Mouse (Mus musculus) forebrain, embryonic 12.5 days (tissue): ENCODE results near the gene Tmod4. TPM values are rescaled to one million over a fixed set of nuclear protein-coding genes. Genes with fewer than 3 reads are reported as not detected.

Experiments used
- ATAC-seq: fragments of 200-750 bp; cut with Nextera tagmentation; 2 replicates; pipeline ENCODE4 v1.8.0; 2017; ENCODE audit warnings: moderate TSS enrichment; ENCODE audit not compliant: low FRiP score
- H3K27ac ChIP-seq: fragments of 300-500 bp; sonication (generic); 2 replicates; pipeline ENCODE4 v1.5.1; 2016; ENCODE audit warnings: mild to moderate bottlenecking
- H3K27me3 ChIP-seq: fragments of 300-500 bp; sonication (generic); 2 replicates; pipeline ENCODE4 v1.6.1; 2016; ENCODE audit warnings: mild to moderate bottlenecking
- H3K36me3 ChIP-seq: fragments of 300-500 bp; sonication (generic); replicated peaks from 2 replicates; pipeline ENCODE4 v1.6.1; 2016; ENCODE audit warnings: mild to moderate bottlenecking
- H3K4me1 ChIP-seq: fragments of 300-500 bp; sonication (generic); 2 replicates; pipeline ENCODE4 v1.6.1; 2016
- H3K4me2 ChIP-seq: fragments of 300-500 bp; sonication (generic); 2 replicates; pipeline ENCODE4 v1.6.1; 2016; ENCODE audit warnings: mild to moderate bottlenecking, moderate library complexity
- H3K4me3 ChIP-seq: fragments of 300-500 bp; sonication (generic); replicated peaks from 2 replicates; pipeline ENCODE4 v1.5.1; 2016; ENCODE audit warnings: mild to moderate bottlenecking
- H3K9ac ChIP-seq: fragments of 300-500 bp; sonication (generic); 2 replicates; pipeline ENCODE4 v1.6.1; 2016; ENCODE audit warnings: mild to moderate bottlenecking
- H3K9me3 ChIP-seq: fragments of 300-500 bp; sonication (generic); 2 replicates; pipeline ENCODE4 v1.6.1; 2016
- WGBS: fragments of 180-500 bp; shearing (Covaris S2); methylation state at CpG from one replicate; pipeline ENCODE4 v1.1.7; 2016; 5-methylcytosine and 5-hydroxymethylcytosine counted together
- polyA plus RNA-seq: library from polyadenylated mRNA; unstranded; fragments of >200 nt; fragmentation: Nextera tagmentation; extraction: Ambion mirVana; gene quantifications from 2 replicates; pipeline ENCODE4 v1.2.1, GENCODE M21; 2016

Gene Tmod4
- polyA plus RNA-seq, 1 experiment from 2014 or later: 0.97 TPM

DNA sequence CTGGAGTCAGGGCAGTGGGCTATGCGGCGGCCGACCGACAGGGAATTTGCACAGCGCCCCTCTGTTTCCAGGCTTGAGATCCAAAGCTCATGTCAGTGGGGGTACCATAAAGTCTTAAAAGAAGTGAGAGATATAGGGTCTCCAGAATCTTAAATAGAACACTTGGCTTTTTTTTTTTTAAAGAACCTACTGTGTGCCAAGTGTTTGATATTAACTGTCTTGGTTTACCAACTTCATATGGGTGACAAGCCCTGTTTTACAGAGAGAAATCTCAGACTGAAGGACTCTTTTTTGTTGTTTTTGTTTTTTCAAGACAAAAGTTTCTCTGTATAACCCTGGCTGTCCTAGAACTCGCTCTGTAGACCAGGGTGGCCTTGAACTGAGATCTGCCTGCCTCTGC is 16.5 kb downstream of the Tmod4 start:
- Histone ChIP-seq H3K27me3 (no peaks in the 10 kb centered on the region), H3K4me1 (no peaks in the 10 kb centered on the region), H3K4me3 (no peak overlapping the region), H3K9ac (no peak overlapping the region), H3K27ac (no peak overlapping the region), H3K9me3 (no peaks in the 10 kb centered on the region), H3K36me3 (peaks cover 16% of the 10 kb centered on the region), H3K4me2 (no peak overlapping the region)
- no peak for ATAC-seq
- WGBS: 88% methylated on average over 6 of the region's 6 CpGs

DNA sequence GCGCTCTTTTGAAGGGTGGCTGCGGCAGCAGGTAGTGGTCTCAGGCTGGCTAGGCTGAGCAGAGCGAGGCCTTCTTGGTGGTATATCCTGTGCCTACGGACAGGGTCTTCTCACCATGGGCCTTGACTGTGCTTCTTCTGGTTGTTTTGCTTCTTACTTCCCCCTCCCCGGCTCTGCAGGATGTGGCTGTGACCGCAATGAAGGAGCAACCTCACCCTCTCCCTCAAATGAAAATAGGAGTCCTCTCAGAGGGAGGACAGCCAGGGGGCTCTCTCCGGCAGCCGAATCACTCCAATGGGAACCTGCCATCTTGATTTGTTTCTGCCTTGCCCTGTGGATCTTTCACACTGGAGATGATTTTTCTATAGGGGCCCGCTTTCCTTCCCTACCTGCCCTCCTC is 17.2 kb downstream of the Tmod4 start:
- peaks cover 16% of the 10 kb centered on the region for H3K36me3 ChIP-seq
- no peak overlapping the region for H3K4me2 ChIP-seq
- 94% methylated on average over 9 of the region's 9 CpGs for WGBS
- no peak overlapping the region for H3K9ac ChIP-seq
- no peak overlapping the region for H3K27ac ChIP-seq
- ATAC-seq: no peak
- H3K4me1 ChIP-seq: no peaks in the 10 kb centered on the region
- H3K4me3 ChIP-seq: no peak overlapping the region
- H3K9me3 ChIP-seq: no peaks in the 10 kb centered on the region
- no peaks in the 10 kb centered on the region for H3K27me3 ChIP-seq

DNA sequence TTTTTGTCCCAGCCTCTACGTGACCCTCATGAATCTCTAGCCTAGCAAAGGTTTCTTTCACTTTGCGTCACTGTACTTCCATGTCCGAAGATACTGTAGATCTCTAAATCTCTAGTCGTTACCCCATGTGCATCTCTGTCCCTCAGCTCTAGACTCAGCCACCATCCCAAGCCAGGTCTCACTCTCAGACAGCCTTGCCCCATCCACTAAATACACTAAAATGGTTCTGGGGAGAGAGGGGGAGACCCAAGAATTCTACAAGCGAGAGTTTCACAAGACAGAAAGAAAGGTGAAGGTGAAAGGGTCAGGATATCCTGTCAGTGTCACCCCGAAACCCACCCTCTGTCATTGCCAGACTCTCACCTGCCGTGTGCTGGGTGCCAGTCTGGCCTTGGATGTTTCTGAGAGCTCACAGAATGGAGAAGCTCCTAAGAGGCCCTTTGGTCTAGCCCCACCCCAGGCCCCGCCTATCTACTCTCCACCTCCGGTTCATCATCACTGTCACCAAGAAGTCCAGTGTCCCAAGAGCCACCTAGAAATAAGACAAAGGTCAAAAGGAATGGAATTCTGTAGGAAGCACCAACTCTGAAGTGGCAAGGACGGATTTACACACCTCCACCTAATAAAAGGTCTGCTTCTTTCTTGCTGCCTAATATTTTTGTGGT is 17.8 kb downstream of the Tmod4 start, which contains the start of gene Tnfaip8l2:
Gene Tnfaip8l2, minus strand, starts transcription at position 409 of the 665 bp plus-strand sequence.
- H3K9ac ChIP-seq: no peak within 1 kb of the TSS
- H3K9me3 ChIP-seq: no peaks in the 10 kb centered on the region
- no peak within 1 kb of the TSS for H3K4me2 ChIP-seq
- H3K36me3 ChIP-seq: peaks cover 16% of the 10 kb centered on the region
- peak; percentile 41; the same call in 1 of the 2 replicates for ATAC-seq
- no peak within 1 kb of the TSS for H3K4me3 ChIP-seq
- no peak within 1 kb of the TSS for H3K27ac ChIP-seq
- 82% methylated on average over 10 of the region's 10 CpGs for WGBS
- no peaks in the 10 kb centered on the region for H3K27me3 ChIP-seq
- H3K4me1 ChIP-seq: no peaks in the 10 kb centered on the region

DNA sequence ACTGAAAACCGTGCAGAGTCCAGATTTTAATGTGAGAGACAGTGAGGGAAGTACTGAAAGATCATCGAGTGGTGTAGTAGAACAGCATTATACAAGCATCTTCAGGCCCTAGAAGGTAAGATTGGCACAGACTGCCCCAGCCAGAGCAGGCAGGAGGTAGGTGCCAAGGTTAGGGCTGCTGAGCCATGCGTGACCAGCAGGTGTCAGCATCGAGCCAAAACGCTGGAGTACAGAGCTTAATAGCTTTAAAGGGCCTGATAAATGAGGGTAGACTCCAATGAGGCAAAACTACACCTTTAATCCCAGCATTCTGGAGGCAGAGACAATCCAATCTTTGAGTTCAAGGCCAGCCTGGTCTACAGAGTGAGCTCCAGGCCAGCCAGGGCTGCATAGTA is 18.3 kb downstream of the Tmod4 start:
- no peaks in the 10 kb centered on the region for H3K9me3 ChIP-seq
- peaks cover 16% of the 10 kb centered on the region for H3K36me3 ChIP-seq
- H3K27ac ChIP-seq: no peak overlapping the region
- no peak overlapping the region for H3K4me2 ChIP-seq
- WGBS: 11% methylated on average over 5 of the region's 5 CpGs
- H3K4me1 ChIP-seq: no peaks in the 10 kb centered on the region
- no peak overlapping the region for H3K9ac ChIP-seq
- peak; percentile 82 for ATAC-seq
- H3K27me3 ChIP-seq: no peaks in the 10 kb centered on the region
- no peak overlapping the region for H3K4me3 ChIP-seq

DNA sequence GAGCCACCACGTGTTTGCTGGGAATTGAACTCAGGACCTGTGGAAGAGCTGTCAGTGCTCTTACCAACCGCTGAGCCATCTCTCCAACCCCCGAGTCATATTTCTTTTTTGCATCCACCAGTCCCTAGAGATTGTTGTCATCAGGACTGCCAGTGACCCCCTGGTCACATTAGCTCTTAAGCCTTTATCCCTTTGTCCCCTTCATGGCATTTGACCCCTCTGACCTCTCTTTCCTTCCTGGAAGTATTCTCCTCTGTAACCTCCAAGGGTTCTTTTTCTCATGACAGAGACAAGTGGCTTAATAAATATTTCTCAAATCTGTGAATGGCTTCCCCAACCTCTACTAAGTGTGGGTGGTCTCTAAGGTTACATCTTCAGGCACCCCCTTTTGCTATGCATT is 23.6 kb downstream of the Tmod4 start:
- Histone ChIP-seq H3K4me2 (no peak overlapping the region), H3K9me3 (no peaks in the 10 kb centered on the region), H3K9ac (no peak overlapping the region), H3K4me3 (no peak overlapping the region), H3K27me3 (0 out of 2 replicates have a peak, but pooled peaks cover 3% of the 10 kb centered on the region), H3K36me3 (no peaks in the 10 kb centered on the region), H3K27ac (no peak overlapping the region), H3K4me1 (no peaks in the 10 kb centered on the region)
- WGBS: 60% methylated on average over 3 of the region's 3 CpGs
- no peak for ATAC-seq

- H3K9me3 ChIP-seq: peaks cover 4% of the 10 kb centered on the region; the same call in 1 of the 2 replicates
- no peak overlapping the region for H3K27ac ChIP-seq
- H3K27me3 ChIP-seq: peaks cover 11% of the 10 kb centered on the region
- no peaks in the 10 kb centered on the region for H3K4me1 ChIP-seq
- ATAC-seq: no peak
- 59% methylated on average over 4 of the region's 4 CpGs for WGBS
- H3K4me3 ChIP-seq: no peak overlapping the region
- no peak overlapping the region for H3K9ac ChIP-seq
- no peaks in the 10 kb centered on the region for H3K36me3 ChIP-seq
- no peak overlapping the region for H3K4me2 ChIP-seq
Observed at GRCm38 (mm10) chr3:95153874-95154273, 29.6 kb downstream of the Tmod4 start.

GRCm38 (mm10) chr3:95159511-95159986 is 35.3 kb downstream of the Tmod4 start:
- peak overlapping the region; percentile 86 for H3K9ac ChIP-seq
- H3K9me3 ChIP-seq: no peaks in the 10 kb centered on the region
- peaks cover 16% of the 10 kb centered on the region for H3K27me3 ChIP-seq
- WGBS: 16% methylated on average over 8 of the region's 8 CpGs
- H3K36me3 ChIP-seq: peaks cover 4% of the 10 kb centered on the region; the same call in 1 of the 2 replicates
- peaks cover 40% of the 10 kb centered on the region for H3K4me1 ChIP-seq
- ATAC-seq: no peak
- peak overlapping the region; percentile 78 for H3K4me3 ChIP-seq
- peak overlapping the region; percentile 72 for H3K4me2 ChIP-seq
- H3K27ac ChIP-seq: no peak overlapping the region

GRCm38 (mm10) chr3:95159987-95160963 is 36.0 kb downstream of the Tmod4 start, which contains the start of gene Sema6c:
Gene Sema6c (plus strand): TSS chr3:95160457.
- peak within 1 kb of the TSS; percentile 78 for H3K4me3 ChIP-seq
- WGBS: under 1% methylated on average over 66 of the region's 66 CpGs
- peaks cover 16% of the 10 kb centered on the region for H3K27me3 ChIP-seq
- peaks cover 43% of the 10 kb centered on the region for H3K4me1 ChIP-seq
- peak within 1 kb of the TSS; percentile 72 for H3K4me2 ChIP-seq
- ATAC-seq: peak; percentile 97
- no peaks in the 10 kb centered on the region for H3K9me3 ChIP-seq
- H3K27ac ChIP-seq: peak within 1 kb of the TSS; percentile 80
- peak within 1 kb of the TSS; percentile 86 for H3K9ac ChIP-seq
- peaks cover 8% of the 10 kb centered on the region; the same call in 1 of the 2 replicates for H3K36me3 ChIP-seq

DNA sequence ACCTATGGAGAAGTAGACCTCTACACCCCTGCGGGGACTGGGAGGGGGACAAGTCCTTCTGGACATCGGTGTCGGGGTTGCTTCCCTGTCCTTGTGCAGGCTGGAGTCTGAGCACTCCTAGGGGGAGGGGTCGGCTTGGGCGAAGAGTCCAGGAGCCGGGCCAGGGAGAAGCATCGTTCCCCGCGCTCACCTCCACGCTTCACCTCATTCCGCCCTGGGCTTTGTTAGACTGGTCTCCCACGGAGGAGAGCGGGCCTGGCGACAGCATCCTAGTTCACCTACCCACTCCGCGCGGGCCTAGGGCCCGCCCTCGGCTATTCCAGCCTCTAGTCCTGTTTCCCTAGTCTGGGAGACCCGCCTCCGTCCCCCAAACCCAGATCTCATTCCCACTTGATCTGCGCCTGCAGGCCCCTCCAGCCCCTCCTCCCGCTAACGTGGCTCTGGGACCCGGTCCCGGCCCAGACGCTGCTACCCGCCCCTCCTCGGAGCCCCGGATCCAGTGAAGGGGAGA is 36.8 kb downstream of the Tmod4 start:
- no peaks in the 10 kb centered on the region for H3K9me3 ChIP-seq
- WGBS: 0% methylated on average over 30 of the region's 30 CpGs
- peaks cover 16% of the 10 kb centered on the region for H3K27me3 ChIP-seq
- peak; percentile 21; the same call in 1 of the 2 replicates for ATAC-seq
- peaks cover 43% of the 10 kb centered on the region for H3K4me1 ChIP-seq
- H3K4me3 ChIP-seq: peak overlapping the region; percentile 78
- H3K27ac ChIP-seq: peak overlapping the region; percentile 63
- H3K36me3 ChIP-seq: peaks cover 13% of the 10 kb centered on the region
- H3K9ac ChIP-seq: peak overlapping the region; percentile 86
- peak overlapping the region; percentile 72 for H3K4me2 ChIP-seq

DNA sequence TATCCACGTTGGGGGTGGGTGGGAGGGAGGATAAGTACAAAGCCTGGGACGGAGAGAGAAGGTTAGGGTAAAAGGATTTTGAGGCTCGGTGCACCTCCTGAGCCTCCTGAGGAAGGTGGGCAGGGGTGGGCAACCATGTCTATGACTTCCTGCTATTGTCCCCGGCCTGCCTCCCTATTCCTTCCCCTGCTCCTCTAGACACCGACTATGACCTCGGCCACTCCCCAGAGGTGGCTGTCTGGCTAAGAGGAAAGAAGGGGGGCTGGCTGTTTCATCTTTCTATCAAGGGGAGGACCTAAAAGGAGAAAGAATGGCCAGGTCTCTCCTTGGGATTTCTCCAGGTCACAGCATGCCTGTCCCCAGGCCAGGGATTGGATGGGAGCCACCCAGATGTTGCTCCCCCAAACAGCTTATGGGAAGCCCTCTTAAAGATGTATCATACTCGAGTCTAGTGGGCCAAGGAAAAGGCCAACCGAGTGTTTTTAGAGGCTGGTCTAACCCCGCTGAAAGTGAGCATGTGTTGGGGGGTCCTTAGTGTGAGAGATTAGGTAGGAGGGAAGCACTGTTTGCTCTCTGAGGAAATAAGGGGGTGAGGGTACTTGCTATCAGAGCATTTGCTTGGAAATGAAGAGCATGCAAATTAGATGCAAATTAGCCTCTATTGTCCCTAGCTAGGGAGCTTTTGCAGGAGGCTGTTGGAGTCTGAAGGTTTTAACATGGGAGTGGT is 37.5 kb downstream of the Tmod4 start:
- ATAC-seq: no peak
- H3K27ac ChIP-seq: peak overlapping the region; percentile 63
- H3K9me3 ChIP-seq: no peaks in the 10 kb centered on the region
- peaks cover 16% of the 10 kb centered on the region for H3K27me3 ChIP-seq
- H3K9ac ChIP-seq: peak overlapping the region; percentile 86
- 2% methylated on average over 9 of the region's 9 CpGs for WGBS
- H3K4me1 ChIP-seq: peaks cover 43% of the 10 kb centered on the region
- peaks cover 20% of the 10 kb centered on the region for H3K36me3 ChIP-seq
- peak overlapping the region; percentile 72 for H3K4me2 ChIP-seq
- H3K4me3 ChIP-seq: peak overlapping the region; percentile 78

DNA sequence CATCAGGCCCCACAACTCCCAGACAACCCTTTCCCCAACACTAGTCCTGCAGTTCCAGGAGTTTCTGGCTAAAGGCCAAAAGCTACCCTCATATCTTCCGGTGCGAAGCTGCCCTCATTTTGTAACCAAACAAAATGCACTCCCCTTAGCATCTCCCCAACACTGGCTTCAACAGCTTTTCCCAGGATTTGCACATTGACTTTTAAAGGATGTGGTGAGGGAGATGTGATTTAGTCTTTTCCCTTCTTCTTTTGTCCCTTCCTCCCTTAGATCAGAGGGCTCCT is 38.0 kb downstream of the Tmod4 start:
- Histone ChIP-seq H3K4me1 (peaks cover 43% of the 10 kb centered on the region), H3K9me3 (no peaks in the 10 kb centered on the region), H3K9ac (peak overlapping the region; percentile 86), H3K4me2 (peak overlapping the region; percentile 72), H3K27ac (peak overlapping the region; percentile 63; the same call in 1 of the 2 replicates), H3K36me3 (peaks cover 25% of the 10 kb centered on the region), H3K4me3 (peak overlapping the region; percentile 78), H3K27me3 (peaks cover 11% of the 10 kb centered on the region)
- no peak for ATAC-seq
- 33% methylated on average over 2 of the region's 2 CpGs for WGBS
